Mouse (Mus musculus): ENCODE data around the gene Ush1c. TPM values are rescaled to one million over a fixed set of nuclear protein-coding genes. Genes with fewer than 3 reads are reported as not detected.

Gene Ush1c
- total RNA-seq, 2 experiments from 2014 or later, result not detected

DNA sequence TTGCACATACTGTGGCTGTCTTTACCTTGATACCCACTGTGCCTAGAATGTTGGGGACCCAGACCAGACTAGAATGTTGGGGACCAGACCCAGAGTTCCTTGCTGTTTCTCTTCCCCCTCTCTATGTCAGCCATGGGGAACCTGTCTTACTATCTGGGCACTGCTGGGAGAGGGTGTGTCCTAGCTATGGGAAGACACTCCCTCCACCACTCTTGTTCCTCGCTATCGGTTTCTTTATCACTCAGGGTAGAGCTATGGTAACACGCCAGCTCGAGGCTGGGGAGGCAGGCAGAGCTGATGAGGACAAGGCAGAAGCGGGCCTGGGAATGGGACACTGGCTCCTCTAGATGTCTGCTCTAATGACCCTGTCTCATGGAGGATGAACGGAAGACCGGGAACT, 90.9 kb downstream of the Ush1c start:
- no peak for ATAC-seq (replicated peaks; ENCODE audit: low FRiP score, poor library complexity, severe bottlenecking)

GRCm38 (mm10) chr7:46146675-46147308, 91.5 kb downstream of the Ush1c start:
- no peak for ATAC-seq (replicated peaks; ENCODE audit: low FRiP score, poor library complexity, severe bottlenecking)

Other genes starting within 250 kb of the Ush1c start
- gene Abcc6, start 208.2 kb downstream of the Ush1c start, total RNA-seq (2015; ENCODE audit: low replicate concordance), result not detected in 2 replicates
- not detected in 2 replicates for gene Abcc6, start 208.2 kb downstream of the Ush1c start, total RNA-seq (2017; ENCODE audit: low replicate concordance)
- 5.4 and 9.2 TPM in 2 replicates for gene Nomo1, start 204.8 kb downstream of the Ush1c start, total RNA-seq (2015; ENCODE audit: low replicate concordance)
- 6.1 and 8.5 TPM in 2 replicates for gene Nomo1, start 204.8 kb downstream of the Ush1c start, total RNA-seq (2017; ENCODE audit: low replicate concordance)
- not detected in 2 replicates for gene Kcnj11, start 137.7 kb downstream of the Ush1c start, total RNA-seq (2015; ENCODE audit: low replicate concordance)
- gene Kcnj11, start 137.7 kb downstream of the Ush1c start, total RNA-seq (2017; ENCODE audit: low replicate concordance), result not detected in 2 replicates
- not detected in 2 replicates for gene Abcc8, start 58.5 kb downstream of the Ush1c start, total RNA-seq (2015; ENCODE audit: low replicate concordance)
- gene Abcc8, start 58.5 kb downstream of the Ush1c start, total RNA-seq (2017; ENCODE audit: low replicate concordance), result not detected in 2 replicates
- not detected in 2 replicates for gene Otog, start 2.5 kb upstream of the Ush1c start, total RNA-seq (2015; ENCODE audit: low replicate concordance)
- not detected in 2 replicates for gene Otog, start 2.5 kb upstream of the Ush1c start, total RNA-seq (2017; ENCODE audit: low replicate concordance)
- gene Myod1, start 138.0 kb upstream of the Ush1c start, total RNA-seq (2015; ENCODE audit: low replicate concordance), result not detected in 2 replicates
- gene Myod1, start 138.0 kb upstream of the Ush1c start, total RNA-seq (2017; ENCODE audit: low replicate concordance), result not detected in 2 replicates
- gene Kcnc1, start 158.0 kb upstream of the Ush1c start, total RNA-seq (2015; ENCODE audit: low replicate concordance), result not detected in 2 replicates
- not detected in 2 replicates for gene Kcnc1, start 158.0 kb upstream of the Ush1c start, total RNA-seq (2017; ENCODE audit: low replicate concordance)